Mouse (Mus musculus): ENCODE results near the gene Syt1.

- no peak for TF ChIP-seq CTCF (IDR thresholded peaks at IDR 0.05; ENCODE audit: low read depth, low read length)
- no peak for TF ChIP-seq TAL1 (conservative IDR thresholded peaks at IDR 0.05; ENCODE audit: low read depth, low read length)
- TF ChIP-seq GATA1 (IDR thresholded peaks at IDR 0.05; ENCODE audit: borderline replicate concordance, low read length), result no peak
- no peak for TF ChIP-seq POLR2AphosphoS5 (IDR thresholded peaks at IDR 0.05; ENCODE audit: insufficient replicate concordance, low read depth, low read length)
Measured at GRCm38 (mm10) chr10:108652831-108653230, 358.0 kb downstream of the Syt1 start.

All from G1E (cell line).